Mouse (Mus musculus) small intestine, adult 2 months (tissue): ENCODE measurements at regions not wholly inside any gene's neighbourhood (a gene's known extent, or its start where the extent isn't known, plus 50 kb on each side); places are given as distances from the start of the nearest gene placed in this dataset.

Experiments
- CTCF ChIP-seq: fragments of 200-500 bp; IDR thresholded peaks from 2 replicates; pipeline ENCODE4 v1.5.1; 2012; ENCODE audit warnings: low read depth, mild to moderate bottlenecking, control low read depth, inconsistent platforms, low read length, moderate library complexity, mixed read lengths; ENCODE audit not compliant: insufficient replicate concordance, insufficient read length; ENCODE audit errors: extremely low read depth
- POLR2A ChIP-seq: fragments of 200-500 bp; IDR thresholded peaks from 2 replicates; pipeline ENCODE4 v1.6.1; 2012; ENCODE audit warnings: low read depth, mild to moderate bottlenecking, control low read depth, inconsistent platforms, low read length, moderate library complexity

GRCm38 (mm10) chr1:92710321-92710839, 61.7 kb upstream of the Otos start:
- TF ChIP-seq POLR2A, result no peak
- TF ChIP-seq CTCF, result no peak
